Mouse (Mus musculus) effector memory CD4-positive, alpha-beta T cell, adult 7 months (primary cell): ENCODE results near the gene Tspan18. TPM values are rescaled to one million over a fixed set of nuclear protein-coding genes. Genes with fewer than 3 reads are reported as not detected.

Experiments
- polyA plus RNA-seq: library from polyadenylated mRNA; unstranded; fragments of 100-300 nt; shearing (Covaris generic); gene quantifications from one replicate; pipeline ENCODE4 v1.2.1, GENCODE M21; 2017

Gene Tspan18
- not detected for polyA plus RNA-seq

DNA sequence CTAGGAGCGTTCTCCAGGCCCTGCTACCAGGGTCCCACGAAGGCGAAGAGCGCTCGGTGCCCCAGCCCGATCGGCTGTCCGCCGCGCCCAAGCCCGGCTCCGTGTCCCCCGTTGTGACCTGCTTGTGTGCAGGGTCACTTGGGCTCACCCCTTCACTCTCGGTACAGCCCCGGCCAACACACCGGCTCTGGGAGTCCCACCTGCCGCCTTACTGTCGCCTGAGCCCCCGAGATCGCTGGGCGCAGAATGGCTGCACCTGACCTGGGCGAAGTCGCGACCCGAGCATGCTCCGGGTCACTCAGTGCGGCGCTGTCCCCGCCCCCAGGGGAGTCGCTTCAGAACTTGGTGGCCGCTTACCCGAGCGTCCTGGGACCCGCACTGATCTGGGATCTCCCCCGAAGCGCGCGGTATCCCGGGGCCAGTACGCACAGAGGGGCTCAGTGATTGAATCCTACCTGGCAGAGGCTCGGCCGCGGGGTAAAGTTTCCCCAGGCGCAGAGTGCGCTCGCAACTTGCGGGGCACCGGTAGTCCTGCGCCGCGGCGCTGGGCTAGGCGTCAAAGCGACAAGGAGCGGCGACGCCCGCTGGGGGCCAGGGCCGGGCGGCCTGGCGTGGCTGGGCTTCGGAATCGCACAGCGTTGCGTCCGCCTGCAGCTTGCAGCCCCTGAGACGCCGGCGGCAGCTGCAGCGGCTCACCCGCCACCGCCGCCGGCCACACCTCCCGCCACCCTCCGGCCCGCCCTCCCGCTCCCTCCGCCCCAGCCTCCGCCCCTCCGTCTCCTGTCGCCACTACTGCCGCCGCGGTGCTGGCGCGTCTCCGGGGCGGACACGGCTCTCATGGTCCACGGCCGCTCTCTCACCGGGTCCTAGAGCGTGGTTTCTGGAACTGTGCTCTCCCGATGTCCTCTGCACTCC lies at the start of gene Tspan18:
TSS of gene Tspan18 (minus strand) at position 689 of the 915 bp plus-strand sequence.

DNA sequence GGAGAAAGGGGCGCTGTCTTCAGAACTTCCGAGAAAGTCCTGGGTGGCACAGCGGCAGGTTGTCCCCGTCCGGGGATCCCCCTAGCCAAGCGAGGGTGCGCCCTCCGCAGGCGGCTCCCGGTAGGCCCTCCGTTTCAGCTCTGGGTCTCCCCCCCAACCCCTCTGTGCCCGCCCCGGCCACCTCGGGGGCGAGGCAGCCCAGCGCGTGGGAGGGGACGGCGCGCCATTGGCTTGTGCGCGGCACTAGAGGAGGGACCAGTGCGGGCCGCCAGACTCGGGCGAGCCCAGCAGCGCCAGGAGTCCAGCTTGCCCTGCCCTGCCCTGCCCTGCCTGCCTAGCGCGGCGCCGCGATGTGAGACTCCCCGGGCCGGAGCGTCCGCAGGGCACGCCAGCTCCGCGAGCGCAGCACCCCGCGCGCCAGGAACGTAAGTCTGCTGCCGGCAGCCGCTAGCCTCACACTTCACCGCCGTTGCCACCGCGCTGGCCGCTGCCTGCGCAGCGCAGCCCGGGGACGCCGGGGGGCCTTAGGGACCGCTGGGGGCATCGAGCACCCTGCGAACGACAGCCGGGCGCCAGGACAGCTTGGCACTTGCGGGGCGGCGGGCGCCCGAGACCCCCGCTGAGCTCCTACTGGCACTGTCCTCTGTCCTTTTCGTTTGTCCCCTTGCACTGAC lies 146.8 kb downstream of the Tspan18 start, which contains the start of gene Trp53i11:
TSS of gene Trp53i11 (plus strand) at position 226 of the 674 bp plus-strand sequence.

Other genes with a start within 250 kb of the Tspan18 start
- 58.3 TPM for gene Trp53i11, start 147.0 kb downstream of the Tspan18 start, polyA plus RNA-seq
- 760 TPM for gene Cd82, start 128.6 kb upstream of the Tspan18 start, polyA plus RNA-seq
- not detected for gene Gm10803, start 226.1 kb upstream of the Tspan18 start, polyA plus RNA-seq